Mouse (Mus musculus) small intestine, adult 2 months (tissue): Measurements from ENCODE around the gene Bahcc1.

Source experiments
- CTCF ChIP-seq: fragments of 200-500 bp; IDR thresholded peaks from 2 replicates; pipeline ENCODE4 v1.5.1; 2012; ENCODE audit warnings: low read depth, mild to moderate bottlenecking, control low read depth, inconsistent platforms, low read length, moderate library complexity, mixed read lengths; ENCODE audit not compliant: insufficient replicate concordance, insufficient read length; ENCODE audit errors: extremely low read depth
- POLR2A ChIP-seq: fragments of 200-500 bp; IDR thresholded peaks from 2 replicates; pipeline ENCODE4 v1.6.1; 2012; ENCODE audit warnings: low read depth, mild to moderate bottlenecking, control low read depth, inconsistent platforms, low read length, moderate library complexity

GRCm38 (mm10) chr11:120341661-120342060 lies 108.9 kb downstream of the Bahcc1 start:
- no peak for TF ChIP-seq CTCF
- no peak for TF ChIP-seq POLR2A
